Mouse (Mus musculus) heart, adult 2 months (tissue): Measurements from ENCODE around the gene Clasp1.

Experiments
- CTCF ChIP-seq: fragments of 200-600 bp; IDR thresholded peaks from 2 replicates; pipeline ENCODE4 v1.8.1; 2022; ENCODE audit warnings: antibody characterized with exemption, mild to moderate bottlenecking, moderate library complexity
- EP300 ChIP-seq: fragments of 200-500 bp; IDR thresholded peaks from 2 replicates; pipeline ENCODE4 v1.6.1; 2011; ENCODE audit warnings: low read depth, low read length, control low read depth; ENCODE audit not compliant: insufficient read depth
- POLR2A ChIP-seq: fragments of 200-500 bp; IDR thresholded peaks from 2 replicates; pipeline ENCODE4 v1.6.1; 2011; ENCODE audit warnings: mild to moderate bottlenecking, low read depth, low read length, control low read depth; ENCODE audit not compliant: insufficient read depth

DNA sequence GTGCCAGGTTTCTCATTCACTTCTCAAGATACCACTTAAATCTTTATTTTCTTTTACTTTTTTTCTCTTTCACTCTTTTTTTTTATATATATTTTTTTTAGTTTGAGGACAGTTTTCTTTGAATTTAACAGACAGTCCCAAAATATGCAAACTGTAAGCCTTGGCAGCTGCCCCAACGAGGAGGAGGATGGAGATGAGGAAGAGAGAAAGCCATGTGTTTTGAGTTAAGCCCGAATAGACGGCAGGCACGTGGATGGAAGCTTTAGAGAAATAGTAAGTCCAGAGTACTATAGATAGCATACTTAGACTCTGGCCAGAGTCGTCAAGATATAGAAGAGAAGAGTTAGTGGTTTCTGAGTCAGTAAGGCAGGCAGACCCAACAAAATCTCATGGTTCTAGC lies 11.1 kb upstream of the Clasp1 start:
- TF ChIP-seq CTCF (no peak), POLR2A (no peak), EP300 (no peak)
